Mouse (Mus musculus) C2C12 (cell line): ENCODE data around the gene Meiob. TPM values are rescaled to one million over a fixed set of nuclear protein-coding genes. Genes with fewer than 3 reads are reported as not detected.

ENCODE experiments used
- H3K27me3 ChIP-seq: one replicate; pipeline ENCODE4 v1.6.1; 2011; ENCODE audit not compliant: control insufficient read depth, insufficient read depth, insufficient read length
- H3K36me3 ChIP-seq: one replicate; pipeline ENCODE4 v1.6.1; 2011; ENCODE audit not compliant: control insufficient read depth, insufficient read depth
- H3K4me3 ChIP-seq: one replicate; pipeline ENCODE4 v1.5.1; 2011; ENCODE audit warnings: mild to moderate bottlenecking, control low read depth; ENCODE audit not compliant: poor library complexity, insufficient read depth, severe bottlenecking
- H3K79me2 ChIP-seq: one replicate; pipeline ENCODE4 v1.6.1; 2011; ENCODE audit not compliant: control insufficient read depth, insufficient read depth
- H3K79me3 ChIP-seq: one replicate; pipeline ENCODE4 v1.6.1; 2011; ENCODE audit warnings: low read depth, control low read depth
- H3ac ChIP-seq: one replicate; pipeline ENCODE3; 2011; ENCODE audit warnings: low read depth; ENCODE audit not compliant: control insufficient read depth, insufficient read length
- CEBPB ChIP-seq: IDR thresholded peaks from one replicate; pipeline ENCODE4 v1.6.1; 2011; ENCODE audit warnings: low read depth, mild to moderate bottlenecking, control low read depth, moderate library complexity
- CTCF ChIP-seq: IDR thresholded peaks from one replicate; pipeline ENCODE4 v1.5.1; 2011; ENCODE audit not compliant: control insufficient read depth, insufficient read depth, insufficient read length
- FOSL1 ChIP-seq: IDR thresholded peaks from one replicate; pipeline ENCODE4 v1.8.0; 2011; ENCODE audit warnings: mild to moderate bottlenecking, low read length; ENCODE audit not compliant: poor library complexity, insufficient read depth, severe bottlenecking
- MAX ChIP-seq: IDR thresholded peaks from one replicate; pipeline ENCODE4 v1.6.1; 2011; ENCODE audit warnings: mild to moderate bottlenecking, control low read depth
- MYOD1 ChIP-seq: IDR thresholded peaks from one replicate; pipeline ENCODE4 v1.6.1; 2011; ENCODE audit warnings: low read depth; ENCODE audit not compliant: control insufficient read depth, insufficient read length
- MYOG ChIP-seq: IDR thresholded peaks from one replicate; pipeline ENCODE4 v1.6.1; 2011; ENCODE audit not compliant: control insufficient read depth, insufficient read length; ENCODE audit errors: extremely low read depth
- USF1 ChIP-seq: IDR thresholded peaks from one replicate; pipeline ENCODE4 v1.6.1; 2011; ENCODE audit warnings: low read depth, mild to moderate bottlenecking, control low read depth, moderate library complexity
- polyA plus RNA-seq: library from polyadenylated mRNA; unstranded; fragments of >200 nt; fragmentation: generic; extraction: Trizol; gene quantifications from one replicate; pipeline ENCODE4 v1.2.1, GENCODE M21; 2012; ENCODE audit warnings: missing spikeins

Gene Meiob
- polyA plus RNA-seq, 1 experiment = not detected

DNA sequence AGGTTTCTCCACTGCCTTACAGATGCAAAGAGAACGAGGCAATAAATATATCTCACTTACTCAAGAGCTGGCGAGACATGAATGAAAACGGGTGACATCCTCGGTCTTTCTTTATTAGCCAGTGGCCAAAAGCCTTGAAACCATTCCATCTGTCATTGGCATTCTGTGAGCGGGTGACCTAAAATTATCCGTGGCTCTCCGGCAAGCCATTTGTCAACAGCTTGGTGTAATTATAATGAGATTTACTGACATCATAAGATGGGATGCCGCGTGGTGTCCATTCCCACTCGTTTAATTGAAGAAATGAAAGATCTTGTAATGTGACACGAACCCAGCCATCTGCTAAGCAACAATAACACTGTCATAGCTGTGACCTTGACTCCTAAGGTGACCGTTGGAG is 9.3 kb upstream of the Meiob start:
- no peak for TF ChIP-seq CEBPB
- TF ChIP-seq MYOD1 = no peak
- no peak for TF ChIP-seq FOSL1
- TF ChIP-seq MAX = no peak
- no peak for TF ChIP-seq MYOG
- Histone ChIP-seq H3K4me3 (no peak overlapping the region), H3ac (no peak overlapping the region), H3K27me3 (peaks cover 22% of the 10 kb centered on the region), H3K79me3 (no peaks in the 10 kb centered on the region), H3K79me2 (no peaks in the 10 kb centered on the region), H3K36me3 (no peaks in the 10 kb centered on the region)

- Histone ChIP-seq H3K27me3 (peaks cover 21% of the 10 kb centered on the region), H3K79me2 (no peaks in the 10 kb centered on the region), H3ac (no peak overlapping the region), H3K36me3 (no peaks in the 10 kb centered on the region), H3K79me3 (no peaks in the 10 kb centered on the region), H3K4me3 (no peak overlapping the region)
- TF ChIP-seq CEBPB (no peak), USF1 (peak; percentile 65), MAX (no peak), MYOD1 (no peak), CTCF (no peak), FOSL1 (no peak), MYOG (no peak)
Observed at GRCm38 (mm10) chr17:24796969-24797368, 7.1 kb upstream of the Meiob start.

DNA sequence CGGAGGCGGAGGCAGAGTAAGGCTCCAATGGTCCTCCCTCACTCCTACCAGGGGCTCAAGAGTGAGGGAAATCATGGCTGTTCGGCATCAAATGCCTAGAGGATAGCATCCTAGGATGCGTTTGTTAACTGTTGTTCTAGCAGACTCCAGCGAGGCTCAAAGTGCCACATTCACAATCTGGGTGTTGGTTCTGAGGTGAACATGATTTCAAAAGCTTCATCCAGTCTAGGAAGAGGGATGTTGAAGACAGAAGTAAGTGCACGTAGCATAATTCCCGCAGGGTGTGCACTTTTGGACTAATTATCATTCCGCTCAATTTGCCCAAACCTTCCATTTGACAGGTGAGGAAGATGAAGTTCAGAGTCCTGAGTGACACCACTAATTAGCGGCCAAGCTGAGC is 5.9 kb upstream of the Meiob start:
- TF ChIP-seq MAX = no peak
- no peak for TF ChIP-seq USF1
- TF ChIP-seq MYOD1 = no peak
- H3K36me3 ChIP-seq = no peaks in the 10 kb centered on the region
- no peaks in the 10 kb centered on the region for H3K79me3 ChIP-seq
- no peak overlapping the region for H3K4me3 ChIP-seq
- no peak overlapping the region for H3ac ChIP-seq
- no peaks in the 10 kb centered on the region for H3K79me2 ChIP-seq
- peaks cover 15% of the 10 kb centered on the region for H3K27me3 ChIP-seq

- Histone ChIP-seq H3K36me3 (no peaks in the 10 kb centered on the region), H3ac (no peak overlapping the region), H3K79me2 (no peaks in the 10 kb centered on the region), H3K79me3 (no peaks in the 10 kb centered on the region), H3K4me3 (no peak overlapping the region), H3K27me3 (peaks cover 20% of the 10 kb centered on the region)
- no peak for TF ChIP-seq FOSL1
- no peak for TF ChIP-seq CEBPB
- TF ChIP-seq MYOG = no peak
Observed at GRCm38 (mm10) chr17:24799476-24799875, 4.6 kb upstream of the Meiob start.

DNA sequence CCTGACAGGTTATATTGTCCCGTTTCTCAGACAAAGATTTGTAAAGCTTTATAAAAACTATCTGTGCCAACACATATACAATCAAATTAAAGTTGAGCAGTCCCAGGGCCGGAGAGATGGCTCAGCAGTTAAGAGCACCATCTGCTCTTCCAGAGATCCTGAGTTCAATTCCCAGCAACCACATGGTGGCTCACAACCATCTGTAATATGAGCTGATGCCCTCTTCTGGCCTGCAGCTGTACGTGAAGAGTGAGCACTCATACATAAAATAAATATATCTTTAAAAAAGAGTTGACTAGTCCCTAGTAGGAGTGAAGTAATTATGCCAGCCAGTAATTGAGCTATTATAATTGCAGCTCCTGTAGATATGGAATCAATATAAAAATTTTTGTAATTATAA is 3.6 kb upstream of the Meiob start:
- Histone ChIP-seq H3K79me2 (no peaks in the 10 kb centered on the region), H3ac (no peak overlapping the region), H3K36me3 (no peaks in the 10 kb centered on the region), H3K4me3 (no peak overlapping the region), H3K27me3 (peaks cover 27% of the 10 kb centered on the region), H3K79me3 (no peaks in the 10 kb centered on the region)
- no peak for TF ChIP-seq USF1
- no peak for TF ChIP-seq FOSL1
- TF ChIP-seq MYOD1 = no peak
- no peak for TF ChIP-seq MAX
- TF ChIP-seq MYOG = no peak
- no peak for TF ChIP-seq CTCF
- TF ChIP-seq CEBPB = no peak

- Histone ChIP-seq H3K79me2 (no peaks in the 10 kb centered on the region), H3K36me3 (no peaks in the 10 kb centered on the region), H3K27me3 (peaks cover 12% of the 10 kb centered on the region), H3K79me3 (no peaks in the 10 kb centered on the region), H3ac (no peak overlapping the region), H3K4me3 (no peak overlapping the region)
- TF ChIP-seq FOSL1 (no peak), USF1 (no peak), MAX (no peak), MYOG (no peak), CTCF (no peak), MYOD1 (no peak), CEBPB (no peak)
Observed at GRCm38 (mm10) chr17:24811211-24811610, 7.1 kb downstream of the Meiob start.

GRCm38 (mm10) chr17:24812215-24812614 is 8.1 kb downstream of the Meiob start:
- no peak for TF ChIP-seq MYOD1
- no peak for TF ChIP-seq USF1
- Histone ChIP-seq H3K79me3 (no peaks in the 10 kb centered on the region), H3K36me3 (no peaks in the 10 kb centered on the region), H3K4me3 (no peak overlapping the region), H3K27me3 (peaks cover 6% of the 10 kb centered on the region), H3ac (no peak overlapping the region), H3K79me2 (no peaks in the 10 kb centered on the region)
